Mouse (Mus musculus) intestine, embryonic 15.5 days (tissue): Measurements from ENCODE around the gene Cadps. TPM values are rescaled to one million over a fixed set of nuclear protein-coding genes. Genes with fewer than 3 reads are reported as not detected.

Source experiments
- ATAC-seq: fragments of 200-750 bp; cut with Nextera tagmentation; 2 replicates; pipeline ENCODE4 v1.8.0; 2017; ENCODE audit warnings: moderate TSS enrichment, moderate library complexity
- H3K27ac ChIP-seq: fragments of 300-500 bp; sonication (generic); 2 replicates; pipeline ENCODE4 v1.5.1; 2015; ENCODE audit warnings: mild to moderate bottlenecking, inconsistent platforms
- H3K27me3 ChIP-seq: fragments of 300-500 bp; sonication (generic); replicated peaks from 2 replicates; pipeline ENCODE4 v1.6.1; 2015; ENCODE audit warnings: inconsistent platforms
- H3K36me3 ChIP-seq: fragments of 300-500 bp; sonication (generic); 2 replicates; pipeline ENCODE4 v1.6.1; 2015; ENCODE audit warnings: inconsistent platforms
- H3K4me1 ChIP-seq: fragments of 300-500 bp; sonication (generic); replicated peaks from 2 replicates; pipeline ENCODE4 v1.6.1; 2015; ENCODE audit warnings: inconsistent platforms
- H3K4me2 ChIP-seq: fragments of 300-500 bp; sonication (generic); replicated peaks from 2 replicates; pipeline ENCODE4 v1.6.1; 2015; ENCODE audit warnings: mild to moderate bottlenecking, inconsistent platforms
- H3K4me3 ChIP-seq: fragments of 300-500 bp; sonication (generic); replicated peaks from 2 replicates; pipeline ENCODE4 v1.5.1; 2015; ENCODE audit warnings: inconsistent platforms
- H3K9ac ChIP-seq: fragments of 300-500 bp; sonication (generic); 2 replicates; pipeline ENCODE4 v1.6.1; 2015; ENCODE audit warnings: inconsistent platforms
- H3K9me3 ChIP-seq: fragments of 300-500 bp; sonication (generic); 2 replicates; pipeline ENCODE4 v1.6.1; 2016; ENCODE audit warnings: inconsistent platforms
- WGBS: fragments of 180-500 bp; shearing (Covaris S2); methylation state at CpG from one replicate; pipeline ENCODE4 v1.1.7; 2015; 5-methylcytosine and 5-hydroxymethylcytosine counted together
- polyA plus RNA-seq: library from polyadenylated mRNA; unstranded; fragments of >200 nt; fragmentation: Nextera tagmentation; extraction: Ambion mirVana; gene quantifications from 2 replicates; pipeline ENCODE4 v1.2.1, GENCODE M21; 2015

Gene Cadps
- polyA plus RNA-seq, 1 experiment from 2014 or later, result 2.5 TPM

GRCm38 (mm10) chr14:12340238-12341074 lies 482.4 kb downstream of the Cadps start:
- Histone ChIP-seq H3K4me2 (no peak overlapping the region), H3K9me3 (no peaks in the 10 kb centered on the region), H3K9ac (no peak overlapping the region), H3K4me3 (no peak overlapping the region), H3K36me3 (no peaks in the 10 kb centered on the region), H3K27me3 (peaks cover 88% of the 10 kb centered on the region), H3K4me1 (peaks cover 9% of the 10 kb centered on the region; the same call in 1 of the 2 replicates), H3K27ac (no peak overlapping the region)
- ATAC-seq, result no peak
- WGBS, result under 1% methylated on average over 19 of the region's 19 CpGs

- WGBS, result 2% methylated on average over 10 of the region's 10 CpGs
- Histone ChIP-seq H3K4me2 (no peak overlapping the region), H3K9ac (no peak overlapping the region), H3K27me3 (peaks cover 83% of the 10 kb centered on the region), H3K4me1 (0 out of 2 replicates have a peak, but pooled peaks cover 6% of the 10 kb centered on the region), H3K27ac (no peak overlapping the region), H3K4me3 (no peak overlapping the region), H3K9me3 (no peaks in the 10 kb centered on the region), H3K36me3 (no peaks in the 10 kb centered on the region)
- no peak for ATAC-seq
Observed at GRCm38 (mm10) chr14:12338811-12339565, 483.9 kb downstream of the Cadps start.

- Histone ChIP-seq H3K4me3 (no peak overlapping the region), H3K36me3 (no peaks in the 10 kb centered on the region), H3K27ac (no peak overlapping the region), H3K27me3 (peaks cover 75% of the 10 kb centered on the region), H3K4me1 (0 out of 2 replicates have a peak, but pooled peaks cover 6% of the 10 kb centered on the region), H3K9me3 (no peaks in the 10 kb centered on the region), H3K9ac (no peak overlapping the region), H3K4me2 (no peak overlapping the region)
- WGBS, result 5% methylated on average over 16 of the region's 16 CpGs
- ATAC-seq, result no peak
Observed at GRCm38 (mm10) chr14:12337998-12338809, 484.7 kb downstream of the Cadps start.

- Histone ChIP-seq H3K9me3 (no peaks in the 10 kb centered on the region), H3K9ac (no peak overlapping the region), H3K27ac (no peak overlapping the region), H3K27me3 (peaks cover 68% of the 10 kb centered on the region), H3K4me1 (0 out of 2 replicates have a peak, but pooled peaks cover 6% of the 10 kb centered on the region), H3K36me3 (no peaks in the 10 kb centered on the region), H3K4me3 (no peak overlapping the region), H3K4me2 (no peak overlapping the region)
- ATAC-seq, result no peak
- 9% methylated on average over 8 of the region's 8 CpGs for WGBS
Observed at GRCm38 (mm10) chr14:12337421-12337997, 485.4 kb downstream of the Cadps start.

- no peak overlapping the region for H3K4me2 ChIP-seq
- no peaks in the 10 kb centered on the region for H3K4me1 ChIP-seq
- 43% methylated on average over 7 of the region's 7 CpGs for WGBS
- peaks cover 43% of the 10 kb centered on the region for H3K27me3 ChIP-seq
- no peak for ATAC-seq
- H3K9ac ChIP-seq, result no peak overlapping the region
- no peak overlapping the region for H3K27ac ChIP-seq
- no peak overlapping the region for H3K4me3 ChIP-seq
- no peaks in the 10 kb centered on the region for H3K36me3 ChIP-seq
- no peaks in the 10 kb centered on the region for H3K9me3 ChIP-seq
Observed at GRCm38 (mm10) chr14:12334925-12335324, 488.0 kb downstream of the Cadps start.

GRCm38 (mm10) chr14:12333622-12334021 lies 489.3 kb downstream of the Cadps start:
- 81% methylated on average over 7 of the region's 7 CpGs for WGBS
- H3K27me3 ChIP-seq, result peaks cover 34% of the 10 kb centered on the region
- H3K9me3 ChIP-seq, result no peaks in the 10 kb centered on the region
- no peaks in the 10 kb centered on the region for H3K4me1 ChIP-seq
- H3K27ac ChIP-seq, result no peak overlapping the region
- H3K4me3 ChIP-seq, result no peak overlapping the region
- no peak overlapping the region for H3K9ac ChIP-seq
- no peak overlapping the region for H3K4me2 ChIP-seq
- no peaks in the 10 kb centered on the region for H3K36me3 ChIP-seq
- no peak for ATAC-seq
